Mouse (Mus musculus) olfactory bulb, adult 2 months (tissue): ENCODE data around the gene Gmcl1. TPM values are rescaled to one million over a fixed set of nuclear protein-coding genes. Genes with fewer than 3 reads are reported as not detected.

ENCODE experiments used
- H3K27ac ChIP-seq: fragments of 200-500 bp; 2 replicates; pipeline ENCODE4 v1.5.1; 2012; ENCODE audit warnings: low read depth, low read length; ENCODE audit not compliant: insufficient read depth
- H3K4me1 ChIP-seq: fragments of 200-500 bp; 2 replicates; pipeline ENCODE4 v1.6.1; 2012; ENCODE audit warnings: low read length; ENCODE audit not compliant: control insufficient read depth, insufficient read depth
- H3K4me3 ChIP-seq: fragments of 200-500 bp; 2 replicates; pipeline ENCODE4 v1.5.1; 2012; ENCODE audit warnings: mild to moderate bottlenecking, low read depth, low read length, moderate library complexity; ENCODE audit not compliant: insufficient read depth
- CTCF ChIP-seq: fragments of 200-500 bp; IDR thresholded peaks from 2 replicates; pipeline ENCODE4 v1.5.1; 2012; ENCODE audit warnings: low read depth, mild to moderate bottlenecking, low read length, moderate library complexity; ENCODE audit not compliant: insufficient read depth
- POLR2A ChIP-seq: fragments of 200-500 bp; IDR thresholded peaks from 2 replicates; pipeline ENCODE4 v1.6.1; 2012; ENCODE audit warnings: mild to moderate bottlenecking, low read depth, low read length, moderate library complexity; ENCODE audit not compliant: insufficient read depth
- WGBS: fragments of 180-500 bp; shearing (Covaris S2); methylation state at CpG from one replicate; pipeline ENCODE4 v1.1.7; 2018; 5-methylcytosine and 5-hydroxymethylcytosine counted together
- polyA plus RNA-seq: library from polyadenylated mRNA; stranded (reverse); fragments of >200 nt; gene quantifications from 2 replicates; pipeline ENCODE4 v1.2.4, GENCODE M21; 2012; ENCODE audit warnings: low replicate concordance; ENCODE audit not compliant: missing spikeins, insufficient read depth, insufficient read length

Gene Gmcl1
- polyA plus RNA-seq, 1 experiment, result not detected

GRCm38 (mm10) chr6:86658501-86658900, 74.7 kb downstream of the Gmcl1 start:
- no peak for TF ChIP-seq CTCF
- no peak for TF ChIP-seq POLR2A
- WGBS, result 81% methylated on average over 3 of the region's 3 CpGs
- no peak overlapping the region for H3K27ac ChIP-seq
- no peaks in the 10 kb centered on the region for H3K4me1 ChIP-seq
- H3K4me3 ChIP-seq, result no peak overlapping the region

GRCm38 (mm10) chr6:86654270-86654916, 78.8 kb downstream of the Gmcl1 start:
- Histone ChIP-seq H3K4me3 (no peak overlapping the region), H3K4me1 (no peaks in the 10 kb centered on the region), H3K27ac (no peak overlapping the region)
- 68% methylated on average over 9 of the region's 9 CpGs for WGBS
- TF ChIP-seq CTCF, result no peak
- no peak for TF ChIP-seq POLR2A

- Histone ChIP-seq H3K27ac (no peak overlapping the region), H3K4me3 (no peak overlapping the region), H3K4me1 (no peaks in the 10 kb centered on the region)
- WGBS, result 90% methylated on average over 6 of the region's 6 CpGs
- TF ChIP-seq CTCF (no peak), POLR2A (no peak)
These were observed 80.2 kb downstream of the Gmcl1 start for GRCm38 (mm10) chr6:86653026-86653425.

- TF ChIP-seq POLR2A (no peak), CTCF (no peak)
- no peak overlapping the region for H3K4me3 ChIP-seq
- no peak overlapping the region for H3K27ac ChIP-seq
- H3K4me1 ChIP-seq, result 0 out of 2 replicates have a peak, but pooled peaks cover 4% of the 10 kb centered on the region
- WGBS, result 82% methylated on average over 7 of the region's 7 CpGs
These were observed 87.0 kb downstream of the Gmcl1 start for GRCm38 (mm10) chr6:86646143-86646542.

- TF ChIP-seq POLR2A (no peak), CTCF (no peak)
- WGBS, result 82% methylated on average over 4 of the region's 4 CpGs
- Histone ChIP-seq H3K4me1 (0 out of 2 replicates have a peak, but pooled peaks cover 4% of the 10 kb centered on the region), H3K4me3 (no peak overlapping the region), H3K27ac (no peak overlapping the region)
These were observed 87.6 kb downstream of the Gmcl1 start for GRCm38 (mm10) chr6:86645551-86645950.

GRCm38 (mm10) chr6:86644775-86645400, 88.3 kb downstream of the Gmcl1 start:
- TF ChIP-seq CTCF (no peak), POLR2A (no peak)
- Histone ChIP-seq H3K4me1 (0 out of 2 replicates have a peak, but pooled peaks cover 4% of the 10 kb centered on the region), H3K4me3 (no peak overlapping the region), H3K27ac (no peak overlapping the region)
- 66% methylated on average over 3 of the region's 3 CpGs for WGBS

Other genes with a start within 250 kb of the Gmcl1 start
- not detected in 2 replicates for gene Pcbp1, start 207.1 kb downstream of the Gmcl1 start, polyA plus RNA-seq
- gene Asprv1, start 105.2 kb downstream of the Gmcl1 start, polyA plus RNA-seq, result not detected in 2 replicates
- not detected in 2 replicates for gene Mxd1, start 64.2 kb downstream of the Gmcl1 start, polyA plus RNA-seq
- gene Snrnp27, start 48.9 kb downstream of the Gmcl1 start, polyA plus RNA-seq, result not detected in 2 replicates
- not detected in 2 replicates for gene Anxa4, start 60.2 kb upstream of the Gmcl1 start, polyA plus RNA-seq
- gene Aak1, start 116.1 kb upstream of the Gmcl1 start, polyA plus RNA-seq, result 156 and 498 TPM in 2 replicates